Mouse (Mus musculus): ENCODE results near the gene Lhpp. TPM values are rescaled to one million over a fixed set of nuclear protein-coding genes. Genes with fewer than 3 reads are reported as not detected.

Lhpp gene
- polyA plus RNA-seq, 1 experiment from 2014 or later = 23.6 TPM

DNA sequence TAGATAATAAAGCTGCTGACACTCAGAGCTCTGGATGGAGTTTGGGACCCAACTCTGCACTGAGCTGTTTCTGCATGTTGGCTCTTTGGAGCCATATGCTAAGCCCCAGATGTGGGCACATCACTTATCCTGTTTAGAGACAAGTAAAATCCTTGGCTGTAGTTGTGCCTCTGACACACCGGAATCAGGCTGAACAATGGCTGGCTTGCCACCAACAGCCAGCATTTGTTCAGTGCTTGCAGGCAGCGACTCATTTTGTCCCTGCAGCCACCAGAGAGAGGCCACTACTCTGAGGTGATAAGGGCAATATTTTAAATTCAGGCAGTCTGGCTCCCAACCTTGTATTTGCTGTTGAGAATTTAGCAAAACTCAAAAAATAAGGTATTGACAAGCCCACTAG lies 58.2 kb downstream of the Lhpp start:
- ATAC-seq (ENCODE audit: insufficient number of reproducible peaks, low FRiP score) = no peak
- no peak overlapping the region for H3K4me3 ChIP-seq
- 45% methylated on average over 2 of the region's 2 CpGs for WGBS
- no peak overlapping the region for H3K27ac ChIP-seq (ENCODE audit: poor library complexity, severe bottlenecking)
- no peaks in the 10 kb centered on the region for H3K36me3 ChIP-seq
- peaks cover 2% of the 10 kb centered on the region for H3K4me1 ChIP-seq (replicated peaks)
- no peaks in the 10 kb centered on the region for H3K27me3 ChIP-seq (replicated peaks)
- H3K9ac ChIP-seq = no peak overlapping the region
- H3K4me2 ChIP-seq = no peak overlapping the region
- H3K9me3 ChIP-seq (replicated peaks) = no peaks in the 10 kb centered on the region

DNA sequence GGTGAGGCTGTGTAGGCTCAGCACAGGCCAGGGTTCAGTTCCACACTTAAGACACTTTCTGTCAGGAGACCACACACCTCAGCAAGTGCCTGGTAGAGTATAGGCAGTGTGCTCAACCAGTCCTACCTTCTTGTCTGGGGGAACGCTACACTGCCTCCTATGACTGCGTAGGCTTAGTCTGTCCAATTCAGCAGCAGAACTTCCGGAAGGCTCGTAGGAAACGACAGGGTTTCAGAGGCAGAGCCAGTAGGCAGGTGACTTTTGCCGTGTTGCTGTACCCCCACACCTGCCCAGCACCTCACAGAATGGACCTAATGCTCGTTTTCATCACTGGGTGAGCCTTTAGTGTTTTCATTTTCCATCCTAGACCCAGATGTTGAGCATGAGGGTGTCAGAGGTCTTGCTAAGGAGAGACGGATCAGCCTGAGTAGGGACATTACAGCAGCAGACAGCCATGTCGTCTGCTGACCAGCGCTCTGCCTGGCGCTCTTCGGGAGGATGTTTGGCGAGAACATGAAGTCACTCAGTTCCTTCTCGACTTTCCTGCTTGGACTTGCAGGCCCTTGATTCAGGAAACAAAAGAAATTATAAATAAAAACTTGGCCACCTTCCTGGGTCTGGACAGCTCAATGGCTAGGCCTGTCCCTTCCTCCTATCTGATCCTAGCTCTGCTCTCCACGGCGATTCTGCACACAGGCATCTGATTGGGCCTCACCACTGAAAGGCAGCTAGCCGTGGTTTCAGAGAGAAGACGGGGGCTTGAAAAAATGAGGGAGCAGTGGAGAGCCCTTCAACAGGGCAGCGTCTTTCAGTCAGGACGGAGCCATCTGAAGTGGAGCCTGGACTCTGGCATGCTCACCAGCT lies 59.8 kb downstream of the Lhpp start:
- 81% methylated on average over 20 of the region's 20 CpGs for WGBS
- Histone ChIP-seq H3K4me3 (no peak overlapping the region), H3K36me3 (no peaks in the 10 kb centered on the region), H3K27ac (ENCODE audit: poor library complexity, severe bottlenecking) (no peak overlapping the region), H3K9ac (no peak overlapping the region), H3K9me3 (replicated peaks) (no peaks in the 10 kb centered on the region), H3K4me1 (replicated peaks) (peaks cover 14% of the 10 kb centered on the region), H3K4me2 (no peak overlapping the region), H3K27me3 (replicated peaks) (no peaks in the 10 kb centered on the region)
- no peak for ATAC-seq (ENCODE audit: insufficient number of reproducible peaks, low FRiP score)

DNA sequence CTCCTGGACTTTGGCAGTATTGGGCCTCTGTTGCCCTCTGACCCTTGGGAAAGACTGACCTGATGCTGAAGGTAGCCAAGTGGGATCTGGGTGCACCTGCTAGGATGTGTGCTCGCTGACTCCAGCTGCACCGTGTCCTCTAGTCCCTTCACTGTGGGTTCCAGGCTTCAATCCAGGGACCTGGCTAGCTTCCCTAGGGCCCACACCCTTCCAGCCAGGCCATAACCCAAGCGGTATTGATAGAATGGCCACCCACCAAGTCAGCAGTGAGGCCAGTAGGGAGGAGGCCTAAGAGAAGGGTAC lies 60.4 kb downstream of the Lhpp start:
- H3K4me3 ChIP-seq = no peak overlapping the region
- H3K4me2 ChIP-seq = no peak overlapping the region
- no peak for ATAC-seq (ENCODE audit: insufficient number of reproducible peaks, low FRiP score)
- H3K4me1 ChIP-seq (replicated peaks) = peaks cover 14% of the 10 kb centered on the region
- no peak overlapping the region for H3K9ac ChIP-seq
- no peaks in the 10 kb centered on the region for H3K27me3 ChIP-seq (replicated peaks)
- WGBS = 89% methylated on average over 3 of the region's 3 CpGs
- no peaks in the 10 kb centered on the region for H3K36me3 ChIP-seq
- no peaks in the 10 kb centered on the region for H3K9me3 ChIP-seq (replicated peaks)
- H3K27ac ChIP-seq (ENCODE audit: poor library complexity, severe bottlenecking) = no peak overlapping the region

DNA sequence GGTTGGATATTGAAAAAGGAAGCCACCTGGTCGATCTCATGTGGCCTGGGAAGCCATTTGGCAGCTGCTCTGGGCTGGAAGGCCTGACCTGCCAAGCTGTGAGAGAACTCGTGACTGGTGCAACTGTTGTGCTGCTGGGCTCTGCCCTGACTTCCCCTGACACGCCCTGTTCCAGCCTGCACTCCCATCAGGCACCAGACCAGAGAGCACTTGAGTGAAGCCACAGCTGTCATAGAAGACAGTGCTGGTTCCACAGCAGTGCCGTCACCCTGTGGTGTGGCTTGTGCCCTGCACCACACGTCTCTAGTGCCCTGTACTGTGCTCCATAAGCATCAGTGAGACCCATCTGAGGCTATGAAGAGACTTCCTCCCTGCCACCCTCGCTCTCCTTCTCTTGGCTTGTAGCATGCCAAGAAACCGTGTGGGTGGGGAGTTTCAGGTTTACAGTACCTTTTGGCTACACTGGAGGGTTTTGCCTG lies 62.1 kb downstream of the Lhpp start:
- no peak for ATAC-seq (ENCODE audit: insufficient number of reproducible peaks, low FRiP score)
- H3K4me2 ChIP-seq = no peak overlapping the region
- whole genome bisulfite sequencing = 72% methylated on average over 7 of the region's 7 CpGs
- H3K9ac ChIP-seq = no peak overlapping the region
- H3K27me3 ChIP-seq (replicated peaks) = no peaks in the 10 kb centered on the region
- no peak overlapping the region for H3K4me3 ChIP-seq
- H3K27ac ChIP-seq (ENCODE audit: poor library complexity, severe bottlenecking) = no peak overlapping the region
- H3K9me3 ChIP-seq (replicated peaks) = no peaks in the 10 kb centered on the region
- no peaks in the 10 kb centered on the region for H3K36me3 ChIP-seq
- H3K4me1 ChIP-seq (replicated peaks) = peaks cover 14% of the 10 kb centered on the region

DNA sequence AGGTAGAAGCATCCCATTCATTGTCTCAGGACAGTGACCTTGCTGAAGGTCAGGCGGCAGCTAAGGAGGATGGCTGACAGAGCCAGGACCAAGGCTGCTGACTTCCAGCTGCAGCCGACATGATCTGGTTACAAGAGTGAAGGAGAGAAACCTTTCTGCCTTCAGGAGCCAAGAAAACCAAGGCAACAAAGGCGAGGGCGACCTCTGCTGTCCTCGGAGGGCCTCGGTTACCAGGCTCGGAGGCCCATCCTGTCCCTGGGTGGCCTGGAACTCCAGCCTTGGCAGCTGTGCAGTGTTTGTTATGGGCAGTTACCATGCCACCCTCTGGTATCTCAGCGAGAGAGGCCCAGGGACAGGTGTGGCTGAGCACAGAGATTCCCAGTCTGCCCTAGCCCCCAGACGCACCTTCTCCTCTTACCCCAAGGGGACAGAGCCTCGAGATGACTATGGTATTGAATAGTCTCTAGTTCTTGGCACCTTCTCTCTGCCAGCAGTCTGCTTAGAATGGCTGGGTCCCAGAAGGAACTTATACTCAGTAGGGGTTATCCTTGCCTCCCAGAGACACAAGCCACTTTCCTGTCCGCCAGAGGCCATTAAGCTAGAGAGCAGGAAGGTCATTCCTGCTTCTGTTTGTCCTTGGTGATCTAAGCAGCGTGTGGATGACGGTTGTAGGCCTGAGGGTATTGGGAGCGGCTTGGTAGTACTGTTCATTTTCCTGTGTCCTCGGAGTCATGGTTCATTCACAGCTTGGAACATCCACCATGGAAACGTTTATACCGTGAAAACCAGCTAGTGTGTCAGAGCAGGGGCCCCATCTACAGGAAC lies 63.7 kb downstream of the Lhpp start:
- WGBS = 45% methylated on average over 17 of the region's 17 CpGs
- no peak overlapping the region for H3K9ac ChIP-seq
- H3K27ac ChIP-seq (ENCODE audit: poor library complexity, severe bottlenecking) = peak overlapping the region; percentile 42
- no peaks in the 10 kb centered on the region for H3K9me3 ChIP-seq (replicated peaks)
- peaks cover 14% of the 10 kb centered on the region for H3K4me1 ChIP-seq (replicated peaks)
- no peak overlapping the region for H3K4me2 ChIP-seq
- no peaks in the 10 kb centered on the region for H3K27me3 ChIP-seq (replicated peaks)
- peak; percentile 76 for ATAC-seq (ENCODE audit: insufficient number of reproducible peaks, low FRiP score)
- H3K4me3 ChIP-seq = no peak overlapping the region
- H3K36me3 ChIP-seq = no peaks in the 10 kb centered on the region

DNA sequence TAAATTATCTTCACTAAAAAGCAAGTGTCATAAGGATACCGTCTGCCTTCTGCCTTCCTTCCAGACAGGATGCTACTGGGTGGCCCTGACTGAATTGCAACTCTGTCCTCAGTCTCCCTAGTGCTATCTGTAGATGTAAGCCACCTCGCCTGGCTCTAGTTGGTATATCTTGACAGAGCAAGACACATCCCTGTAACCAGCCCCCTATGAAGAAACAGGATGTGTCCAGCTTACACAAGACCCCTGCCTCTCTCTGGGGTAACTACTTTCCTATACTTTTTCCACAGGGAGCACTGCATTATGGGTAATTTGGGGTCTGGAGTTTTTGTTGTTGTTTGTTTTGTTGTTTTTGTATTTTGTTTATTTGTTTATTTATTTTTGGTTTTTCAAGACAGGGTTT lies 65.5 kb downstream of the Lhpp start:
- H3K4me3 ChIP-seq = no peak overlapping the region
- H3K27ac ChIP-seq (ENCODE audit: poor library complexity, severe bottlenecking) = no peak overlapping the region
- no peak overlapping the region for H3K4me2 ChIP-seq
- WGBS = 79% methylated on average over 2 of the region's 2 CpGs
- no peaks in the 10 kb centered on the region for H3K36me3 ChIP-seq
- H3K9ac ChIP-seq = no peak overlapping the region
- peaks cover 17% of the 10 kb centered on the region for H3K4me1 ChIP-seq (replicated peaks)
- ATAC-seq (ENCODE audit: insufficient number of reproducible peaks, low FRiP score) = no peak
- H3K9me3 ChIP-seq (replicated peaks) = no peaks in the 10 kb centered on the region
- H3K27me3 ChIP-seq (replicated peaks) = no peaks in the 10 kb centered on the region

DNA sequence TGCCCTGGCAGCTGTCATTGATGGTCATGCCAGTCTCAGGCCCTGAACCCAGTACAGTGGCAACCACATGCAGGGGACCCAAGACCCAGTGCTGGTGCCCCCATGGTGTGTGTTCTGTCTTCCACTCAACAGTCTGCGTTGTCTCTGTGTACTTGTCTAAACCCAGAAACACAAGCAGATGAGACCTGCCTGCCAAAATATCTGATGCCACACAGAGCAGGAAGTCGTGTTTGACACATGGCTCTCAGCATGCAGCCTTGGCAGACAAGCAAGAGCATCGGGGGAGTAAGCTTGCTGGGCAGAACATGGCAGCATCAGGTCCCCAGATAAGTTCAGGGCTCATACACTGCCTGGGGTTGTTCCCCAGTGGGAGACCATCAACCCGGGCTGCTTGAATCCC lies 68.7 kb downstream of the Lhpp start:
- H3K4me3 ChIP-seq = no peak overlapping the region
- peaks cover 18% of the 10 kb centered on the region for H3K4me1 ChIP-seq (replicated peaks)
- no peak overlapping the region for H3K4me2 ChIP-seq
- ATAC-seq (ENCODE audit: insufficient number of reproducible peaks, low FRiP score) = no peak
- H3K36me3 ChIP-seq = no peaks in the 10 kb centered on the region
- H3K9ac ChIP-seq = no peak overlapping the region
- no peaks in the 10 kb centered on the region for H3K9me3 ChIP-seq (replicated peaks)
- no peak overlapping the region for H3K27ac ChIP-seq (ENCODE audit: poor library complexity, severe bottlenecking)
- no peaks in the 10 kb centered on the region for H3K27me3 ChIP-seq (replicated peaks)
- WGBS = 44% methylated on average over 4 of the region's 4 CpGs

DNA sequence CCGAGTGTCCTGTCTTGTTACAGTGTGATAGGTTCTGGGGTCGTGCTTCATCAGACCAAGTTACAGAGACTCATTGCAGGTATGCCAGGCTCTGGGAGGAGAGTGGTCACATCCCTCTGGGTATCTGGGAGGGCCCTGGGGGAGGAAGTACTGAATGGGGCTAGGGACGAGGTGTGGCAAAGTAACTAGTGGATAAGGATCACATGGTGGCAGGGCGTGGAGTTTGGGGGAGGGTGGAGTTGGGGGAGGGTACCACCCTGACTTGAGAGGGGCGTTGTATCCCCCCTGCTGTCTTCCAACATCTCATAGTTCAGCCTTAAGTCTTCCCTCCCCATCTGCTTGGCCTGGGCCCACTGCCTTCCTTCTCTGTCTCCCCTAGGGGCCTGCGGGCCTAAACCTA lies 69.1 kb downstream of the Lhpp start:
- H3K4me1 ChIP-seq (replicated peaks) = peaks cover 14% of the 10 kb centered on the region; the same call in 1 of the 2 replicates
- H3K9ac ChIP-seq = no peak overlapping the region
- no peak overlapping the region for H3K27ac ChIP-seq (ENCODE audit: poor library complexity, severe bottlenecking)
- no peak overlapping the region for H3K4me3 ChIP-seq
- no peaks in the 10 kb centered on the region for H3K36me3 ChIP-seq
- H3K27me3 ChIP-seq (replicated peaks) = no peaks in the 10 kb centered on the region
- ATAC-seq (ENCODE audit: insufficient number of reproducible peaks, low FRiP score) = no peak
- H3K4me2 ChIP-seq = no peak overlapping the region
- 66% methylated on average over 6 of the region's 6 CpGs for WGBS
- H3K9me3 ChIP-seq (replicated peaks) = no peaks in the 10 kb centered on the region

DNA sequence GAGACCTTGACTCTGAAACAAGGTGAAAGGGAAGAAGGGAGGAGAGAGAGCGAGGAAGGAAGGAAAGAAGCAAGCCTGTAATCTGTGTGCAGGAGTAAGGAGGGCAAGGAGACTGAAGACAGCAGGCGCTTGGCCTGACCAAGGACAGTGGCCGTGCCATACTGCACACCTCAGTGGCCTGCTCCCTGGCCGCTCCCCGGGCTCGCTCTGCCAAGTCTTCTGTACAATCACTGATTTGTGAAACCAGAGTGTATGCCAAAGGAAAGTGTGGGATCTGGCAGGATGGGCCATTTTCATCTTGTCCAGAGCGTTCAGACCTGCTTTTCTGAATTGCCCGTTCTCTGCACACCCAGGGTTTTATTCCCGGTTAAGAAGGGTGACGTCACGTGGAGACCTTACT lies 70.9 kb downstream of the Lhpp start:
- Histone ChIP-seq H3K27me3 (replicated peaks) (no peaks in the 10 kb centered on the region), H3K4me1 (replicated peaks) (peaks cover 11% of the 10 kb centered on the region; the same call in 1 of the 2 replicates), H3K9me3 (replicated peaks) (no peaks in the 10 kb centered on the region), H3K9ac (no peak overlapping the region), H3K4me3 (no peak overlapping the region), H3K4me2 (no peak overlapping the region), H3K27ac (ENCODE audit: poor library complexity, severe bottlenecking) (no peak overlapping the region), H3K36me3 (no peaks in the 10 kb centered on the region)
- ATAC-seq (ENCODE audit: insufficient number of reproducible peaks, low FRiP score) = no peak
- WGBS = 82% methylated on average over 11 of the region's 11 CpGs

DNA sequence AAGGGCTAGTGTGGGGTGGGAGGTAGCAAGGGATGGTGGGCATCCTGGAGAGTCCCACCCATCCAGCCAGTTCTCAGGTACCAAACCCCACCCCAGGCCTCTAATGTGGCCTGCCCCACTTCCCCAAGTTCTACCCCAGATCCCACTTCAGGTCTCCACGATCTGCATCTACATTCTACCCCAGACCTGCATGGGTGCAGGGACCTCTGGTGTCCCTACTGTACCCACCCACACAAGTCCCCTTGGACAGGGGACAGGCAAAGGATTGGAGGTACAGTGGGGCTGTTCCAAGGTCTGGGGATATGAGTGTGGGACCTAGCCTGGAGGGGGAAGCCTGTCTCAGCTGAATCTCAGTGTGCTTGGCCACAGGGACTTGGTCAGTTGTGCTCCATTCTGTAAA lies 71.4 kb downstream of the Lhpp start:
- whole genome bisulfite sequencing = 60% methylated on average over 1 of the region's 1 CpGs
- H3K4me3 ChIP-seq = no peak overlapping the region
- no peak overlapping the region for H3K9ac ChIP-seq
- ATAC-seq (ENCODE audit: insufficient number of reproducible peaks, low FRiP score) = no peak
- no peaks in the 10 kb centered on the region for H3K9me3 ChIP-seq (replicated peaks)
- H3K27ac ChIP-seq (ENCODE audit: poor library complexity, severe bottlenecking) = no peak overlapping the region
- no peaks in the 10 kb centered on the region for H3K36me3 ChIP-seq
- no peak overlapping the region for H3K4me2 ChIP-seq
- no peaks in the 10 kb centered on the region for H3K27me3 ChIP-seq (replicated peaks)
- peaks cover 15% of the 10 kb centered on the region for H3K4me1 ChIP-seq (replicated peaks)

DNA sequence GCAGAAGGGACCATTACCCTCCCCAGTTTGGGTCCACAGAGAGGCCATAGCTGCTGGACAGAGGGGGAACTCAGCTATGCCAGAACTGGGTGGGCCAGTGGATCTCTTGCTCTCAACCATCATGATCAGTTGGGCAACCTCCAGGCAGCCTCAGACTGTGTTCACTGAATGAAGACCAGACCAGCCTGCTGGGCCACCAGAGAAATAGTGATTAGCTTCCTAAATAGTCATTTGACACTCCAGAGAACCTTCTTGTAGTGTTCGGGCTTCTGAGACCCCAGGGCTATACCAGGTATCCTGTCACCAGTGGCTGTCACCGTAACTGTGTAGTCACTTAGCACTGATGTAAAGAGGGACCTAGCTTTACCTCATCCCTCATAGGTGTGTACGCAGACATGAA lies 71.9 kb downstream of the Lhpp start:
- WGBS = 84% methylated on average over 3 of the region's 3 CpGs
- Histone ChIP-seq H3K27ac (ENCODE audit: poor library complexity, severe bottlenecking) (no peak overlapping the region), H3K4me1 (replicated peaks) (peaks cover 21% of the 10 kb centered on the region), H3K4me3 (no peak overlapping the region), H3K9ac (no peak overlapping the region), H3K4me2 (no peak overlapping the region), H3K27me3 (replicated peaks) (no peaks in the 10 kb centered on the region), H3K9me3 (replicated peaks) (no peaks in the 10 kb centered on the region), H3K36me3 (no peaks in the 10 kb centered on the region)
- no peak for ATAC-seq (ENCODE audit: insufficient number of reproducible peaks, low FRiP score)

All from heart, embryonic 12.5 days (tissue).